Mouse (Mus musculus) gastrocnemius, adult 8-10 months (tissue): ENCODE measurements around the gene Ift43. TPM values are rescaled to one million over a fixed set of nuclear protein-coding genes. Genes with fewer than 3 reads are reported as not detected.
A peak's percentile ranks its signal among the peaks of the same experiment; 100 is the strongest.

ENCODE experiments used
- DNase-seq, 2 experiments: peaks; one replicate each; pipeline ENCODE4 v3.0.0; 2022; ENCODE audit warnings: low spot score in 2 of 2
- total RNA-seq, 4 experiments: library from RNA; stranded (reverse); gene quantifications; 2 replicates each; pipeline ENCODE4 v1.2.4; 2022

Ift43 gene
- total RNA-seq, 4 experiments from 2014 or later, result 10.5 to 13.4 (median 11.8) TPM

- DNase-seq, result no peak
Observed at GRCm38 (mm10) chr12:86129005-86129404, 46.7 kb downstream of the Ift43 start.

DNA sequence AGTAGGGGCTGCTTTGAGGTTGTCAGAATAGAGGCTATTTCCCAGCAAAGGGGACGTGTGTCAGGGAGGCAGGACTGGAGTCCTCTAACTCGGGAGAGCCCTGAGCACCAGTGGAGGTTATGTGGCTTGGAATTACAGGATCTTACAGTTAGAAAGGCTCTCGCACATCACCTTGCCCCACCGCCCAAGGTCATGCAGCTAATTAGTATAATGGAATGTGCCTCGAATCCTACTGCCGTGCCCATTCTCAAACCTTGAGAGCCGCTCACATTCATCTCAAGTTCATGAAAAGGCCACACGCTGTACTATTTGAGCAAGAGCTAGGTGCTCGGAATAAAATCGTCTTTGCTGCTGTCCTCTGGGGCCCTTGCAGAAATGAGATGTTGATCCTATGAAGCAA lies 47.4 kb downstream of the Ift43 start:
- DNase-seq, result no peak

- DNase-seq, result no peak
Observed at GRCm38 (mm10) chr12:86132799-86133198, 50.5 kb downstream of the Ift43 start.

DNA sequence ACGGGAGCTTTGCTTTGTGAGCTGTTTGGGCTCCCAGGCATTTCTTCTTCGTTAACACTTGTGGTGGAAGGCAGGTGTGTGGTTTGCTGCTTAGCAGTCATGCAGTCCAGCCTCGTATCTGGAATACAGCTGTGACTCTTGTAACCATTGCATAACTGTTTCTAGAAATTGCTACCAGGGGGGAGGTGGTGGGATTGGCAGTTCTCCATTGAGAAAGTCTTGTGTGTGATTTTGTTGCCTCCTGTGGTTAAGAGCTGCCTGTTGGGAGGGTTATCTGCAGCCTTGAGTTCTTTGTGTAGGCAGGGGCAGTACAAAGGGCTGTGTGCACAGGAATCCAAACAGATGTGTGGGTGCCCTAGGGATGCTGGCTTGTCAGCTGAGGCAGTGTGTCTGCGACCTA lies 53.4 kb downstream of the Ift43 start:
- DNase-seq, result no peak

DNA sequence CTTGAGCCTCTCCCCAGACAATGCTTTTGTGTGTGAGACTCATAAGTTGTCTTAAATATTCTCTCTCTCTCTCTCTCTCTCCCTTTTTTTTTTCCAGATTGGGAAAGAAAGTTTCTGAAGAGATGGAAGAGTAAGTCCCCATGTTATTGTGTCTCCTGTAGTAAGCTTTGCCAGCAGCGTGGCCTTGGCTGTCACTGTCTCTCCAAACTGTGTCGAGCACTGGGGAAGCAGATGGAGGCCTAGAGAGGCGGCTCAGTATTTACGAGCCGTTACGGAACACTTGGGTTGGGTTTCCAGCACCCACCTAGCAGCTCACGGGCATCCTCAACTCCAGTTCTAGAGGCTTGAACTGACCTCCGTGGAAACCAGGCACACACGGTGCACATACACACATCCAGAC lies 56.4 kb downstream of the Ift43 start:
- no peak for DNase-seq

DNA sequence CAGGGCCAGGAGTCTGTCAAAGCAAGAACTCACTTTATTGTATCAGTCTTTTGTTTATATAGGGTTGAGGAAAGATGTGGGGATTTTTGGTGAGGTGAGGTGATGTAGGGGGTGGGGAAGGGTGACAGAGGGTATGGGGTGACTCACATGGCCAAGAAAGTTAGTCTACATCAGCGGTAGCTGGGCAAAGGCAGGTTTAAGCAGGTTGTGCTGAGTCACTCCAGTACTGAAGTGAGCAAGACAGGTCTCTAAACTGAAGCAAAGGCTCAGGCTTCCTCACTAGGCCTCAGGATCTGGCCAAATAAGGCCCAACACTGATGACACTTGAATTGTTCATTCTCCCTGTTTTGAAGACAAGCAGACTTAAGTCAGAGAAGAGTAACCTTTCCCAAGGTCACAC lies 60.0 kb downstream of the Ift43 start:
- no peak for DNase-seq

DNA sequence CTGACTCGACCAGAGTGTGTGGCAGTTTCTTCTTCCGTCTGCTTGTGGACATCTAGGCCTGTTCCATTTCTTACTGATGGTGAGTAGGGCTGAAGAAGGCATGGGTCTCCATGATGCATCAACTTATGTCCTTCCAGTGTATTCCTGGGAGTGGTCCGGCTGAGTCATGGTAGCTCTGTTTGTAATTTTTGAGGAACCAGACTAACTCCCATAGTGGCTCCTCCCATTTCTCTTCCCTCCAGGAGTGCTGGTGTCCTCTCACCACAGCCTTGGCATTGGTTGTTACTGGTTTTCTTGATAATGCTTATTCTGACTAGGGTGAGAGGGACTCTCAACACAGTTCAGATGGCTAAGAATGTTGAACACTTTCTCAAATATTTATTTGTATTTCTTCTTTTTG lies 63.9 kb downstream of the Ift43 start:
- DNase-seq, result no peak

DNA sequence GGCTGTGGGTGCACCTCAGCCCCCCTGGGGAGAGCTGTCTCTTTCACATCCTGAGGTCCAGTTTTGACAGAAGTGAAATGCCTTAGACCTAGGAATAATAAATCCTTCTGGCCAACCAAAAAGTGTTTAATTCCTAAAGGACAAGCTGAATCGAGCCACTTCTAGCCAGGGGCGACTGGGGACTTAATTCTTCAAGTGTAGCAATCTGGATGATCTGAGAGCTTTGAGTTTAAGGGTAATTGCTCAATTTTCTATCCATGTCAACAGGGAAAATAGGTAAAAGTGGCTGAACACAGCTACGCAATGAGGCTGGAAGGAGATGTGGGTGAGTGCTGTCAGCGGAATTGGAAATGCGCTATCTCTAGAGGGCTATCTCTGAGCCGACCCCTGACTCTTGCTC lies 65.9 kb downstream of the Ift43 start:
- no peak for DNase-seq

DNA sequence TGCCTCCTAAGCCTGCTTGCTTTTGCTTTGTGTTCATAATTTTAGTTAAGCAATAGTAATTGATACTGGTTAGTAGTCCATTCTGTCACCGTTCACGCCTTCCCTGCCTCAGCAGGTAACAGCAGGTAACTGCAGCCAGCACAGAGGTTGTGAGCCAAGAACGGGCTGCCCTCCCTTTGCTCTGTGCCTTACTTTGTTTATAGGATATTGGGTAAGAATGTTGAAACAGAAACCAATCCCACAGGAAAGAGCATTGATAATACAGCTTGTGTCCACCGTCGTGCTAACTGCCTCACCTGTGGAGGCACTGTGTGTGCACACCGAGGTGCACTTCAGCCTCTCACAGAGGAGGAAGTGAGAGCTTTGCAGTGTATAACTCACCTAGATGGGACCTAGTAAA lies 66.7 kb downstream of the Ift43 start:
- no peak for DNase-seq

DNA sequence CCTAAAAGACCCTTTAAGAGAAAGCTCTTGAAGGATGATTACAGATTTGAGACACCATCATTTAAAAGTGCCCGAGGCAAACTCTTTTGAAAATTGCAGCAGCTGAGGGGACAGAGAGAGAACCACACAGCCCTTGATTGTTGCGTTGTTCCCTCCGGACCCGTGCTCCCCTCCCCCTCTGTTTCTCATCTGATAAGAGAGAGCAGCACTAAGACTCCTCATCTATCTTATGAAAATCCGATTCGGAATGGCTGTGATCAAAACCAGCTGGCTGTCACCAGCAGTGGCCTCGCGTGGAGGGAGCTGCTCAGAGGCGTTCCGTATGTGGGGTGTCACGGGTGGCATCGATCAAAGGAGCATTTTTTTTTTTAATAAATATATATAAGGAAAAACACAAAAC lies 69.6 kb downstream of the Ift43 start:
- DNase-seq, result no peak

- DNase-seq, result no peak
Observed at GRCm38 (mm10) chr12:86153213-86153957, 71.0 kb downstream of the Ift43 start.

- DNase-seq, result no peak
Observed at GRCm38 (mm10) chr12:86155176-86155575, 72.8 kb downstream of the Ift43 start.

GRCm38 (mm10) chr12:86157166-86157565 lies 74.8 kb downstream of the Ift43 start:
- no peak for DNase-seq

GRCm38 (mm10) chr12:86157894-86158444 lies 75.6 kb downstream of the Ift43 start:
- DNase-seq, result no peak

DNA sequence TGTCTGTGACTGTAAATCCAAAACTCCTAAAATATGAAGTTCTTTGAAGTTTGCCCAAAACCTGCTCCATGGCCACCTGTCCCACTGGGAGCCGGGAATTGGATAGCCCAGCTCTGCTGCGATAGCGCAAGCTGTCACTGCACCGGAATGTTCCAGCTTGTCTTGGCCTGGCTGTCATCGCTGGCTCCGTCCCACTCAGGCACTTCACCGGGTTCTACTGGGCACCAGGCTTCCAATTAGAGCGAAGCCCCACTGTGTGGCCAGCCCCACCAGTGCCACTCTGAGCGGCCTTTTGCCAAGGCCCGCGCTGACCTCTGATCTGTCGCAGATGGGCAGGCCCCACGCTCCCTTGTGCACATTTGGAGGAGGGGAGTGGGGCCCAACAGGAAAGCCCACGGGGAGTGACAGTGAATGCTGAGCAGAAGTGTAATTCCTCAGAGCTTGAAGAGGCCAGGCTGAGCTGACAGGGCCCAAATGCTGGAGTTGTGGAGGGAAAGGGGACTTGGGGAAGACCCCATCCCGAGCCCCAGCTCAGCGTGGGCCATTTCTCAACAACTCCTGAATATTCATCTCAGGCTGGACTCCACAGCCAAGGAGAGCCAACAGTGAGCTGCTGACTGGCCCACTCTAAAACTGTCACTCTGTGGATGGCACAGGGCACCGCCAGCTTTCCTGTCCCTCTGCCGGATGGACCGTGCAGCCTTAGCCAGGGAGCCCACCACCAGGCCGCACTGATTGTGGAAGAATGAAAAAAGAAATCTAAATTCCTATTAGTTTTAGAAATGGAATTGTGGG lies 76.5 kb downstream of the Ift43 start:
- peak; percentile 42 to 47 for DNase-seq

DNA sequence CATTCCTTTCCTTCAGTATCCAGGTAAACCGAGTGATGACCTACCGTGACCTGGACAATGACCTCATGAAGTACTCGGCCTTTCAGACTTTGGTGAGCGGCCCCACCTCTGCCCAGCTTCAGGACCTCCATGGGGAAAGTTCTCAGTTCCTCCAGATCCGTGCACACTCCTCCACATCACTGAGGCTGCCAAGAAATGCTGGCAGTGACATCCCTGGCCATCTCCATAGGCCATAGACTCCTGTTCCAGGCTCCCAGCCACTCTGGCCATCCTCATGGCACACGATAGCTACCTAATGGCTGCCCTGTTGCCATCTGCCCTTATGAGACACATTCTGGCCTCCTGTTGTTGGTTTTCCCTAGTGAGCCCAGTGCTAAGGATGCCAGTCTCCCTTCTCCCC lies 79.1 kb downstream of the Ift43 start:
- DNase-seq, result no peak

GRCm38 (mm10) chr12:86161942-86162341 lies 79.6 kb downstream of the Ift43 start:
- no peak for DNase-seq

- DNase-seq, result no peak
Observed at GRCm38 (mm10) chr12:86162890-86163816, 80.8 kb downstream of the Ift43 start.

- no peak for DNase-seq
Observed at GRCm38 (mm10) chr12:86166244-86166643, 83.9 kb downstream of the Ift43 start.

- peak; percentile 37 to 61 for DNase-seq
Observed at GRCm38 (mm10) chr12:86167075-86167474, 84.7 kb downstream of the Ift43 start.

- peak in 1 of 2 experiments; percentile 14 for DNase-seq
Observed at GRCm38 (mm10) chr12:86168712-86169111, 86.4 kb downstream of the Ift43 start.
